Comparison of ENCODE assay signal across 8 mouse cellular contexts in the genomic region with DNA sequence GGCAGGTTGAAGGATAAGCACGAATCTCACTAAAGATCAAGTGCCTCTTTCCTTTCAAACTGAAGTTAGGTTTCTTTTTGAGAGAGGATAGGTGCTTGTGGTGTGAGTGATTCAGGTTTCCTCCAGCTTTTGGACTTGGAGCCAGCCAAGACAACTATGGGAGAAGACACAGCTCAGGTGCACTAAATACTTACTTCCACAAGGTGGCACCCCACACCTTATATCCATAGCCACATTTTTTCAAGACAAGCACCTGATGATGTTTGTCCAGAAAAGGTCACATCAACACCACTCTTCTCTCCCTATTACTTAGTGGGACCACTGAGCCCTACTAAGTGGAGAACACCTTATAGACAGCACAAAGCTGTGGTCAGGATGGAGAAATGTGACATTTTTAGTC. TPM values are rescaled to one million over a fixed set of nuclear protein-coding genes. Genes with fewer than 3 reads are reported as not detected.
DNase-seq lines count a peak whose midpoint lies in the region; ATAC-seq and TF ChIP-seq lines count a peak whose summit lies in the region.

No protein-coding gene starts in this region.

- DNase-seq in adrenal gland, adult 2 months: peak; percentile 20
- DNase-seq in adrenal gland, postnatal 25 days: no peak
- peak; percentile 4 for DNase-seq in lung, adult 2 months
- DNase-seq in lung, adult 18-20 months: no peak
- peak; percentile 7 for DNase-seq in c-Kit-positive CD71-negative TER-119-negative erythroid progenitor cells, embryonic 14.5 days (ENCODE audit: low read depth)
- DNase-seq in kidney, adult 8-10 months: peak; percentile 13 to 14
- DNase-seq in gastrocnemius, adult 8-10 months (ENCODE audit: low spot score in 2 of 2): no peak

- no peaks in the 10 kb centered on the region for H3K4me1 ChIP-seq in lung, adult 2 months (ENCODE audit: control insufficient read depth, insufficient read depth, low read length)

- peak; percentile 33; the same call in 1 of the 2 replicates for ATAC-seq in neutrophil, adult 5-6 weeks (ENCODE audit: extremely low read depth, insufficient number of reproducible peaks, low FRiP score, poor library complexity, severe bottlenecking)

- 0 out of 2 replicates have a peak, but pooled peaks have one; percentile 15 for TF ChIP-seq CTCF in lung, adult 2 months (IDR thresholded peaks at IDR 0.05; ENCODE audit: insufficient read depth, low read length)

- no peak overlapping the region for H3K4me3 ChIP-seq in lung, adult 2 months (replicated peaks; ENCODE audit: extremely low read depth, low read depth, low read length)

- 10% methylated on average over 1 of the region's 1 CpGs for WGBS in lung, adult 2 months

- TF ChIP-seq POLR2A in lung, adult 2 months (IDR thresholded peaks at IDR 0.05; ENCODE audit: borderline replicate concordance, extremely low read depth, low read depth, low read length): no peak

RNA-seq across cellular contexts. Expression of a gene that starts 52.1 kb away (rescaled TPM):
- total RNA-seq in adrenal gland, adult 2 months (2021): 10 to 100 TPM; 32.7 to 40.8 TPM
- 94.8 and 113 TPM in 2 replicates for polyA plus RNA-seq in adrenal gland, adult 2 months (2012; rRNA removed)
- 42.8 and 45.0 TPM in 2 replicates for total RNA-seq in adrenal gland, postnatal 25 days (2021)
- 33.0 and 70.2 TPM in 2 replicates for polyA plus RNA-seq in lung, adult 2 months (2012; rRNA removed)
- 49.6 and 72.4 TPM in 2 replicates for total RNA-seq in neutrophil, adult 5-6 weeks (2017)
- 1 to 10 TPM; 1.9 to 2.6 (median 2.3) TPM for total RNA-seq in gastrocnemius, adult 8-10 months (2022)

Comparison
In these comparisons a context has a peak if more than half of its experiments do, and no peak if none do; other contexts are left out.
1. DNase-seq: peak in adrenal gland, adult 2 months (single experiment), lung, adult 2 months (single experiment), c-Kit-positive CD71-negative TER-119-negative erythroid progenitor cells, embryonic 14.5 days (single experiment) and kidney, adult 8-10 months (2 of 2); none in adrenal gland, postnatal 25 days (single experiment), lung, adult 18-20 months (0 of 2) and gastrocnemius, adult 8-10 months (0 of 2).
2. RNA of a gene that starts 52.1 kb away (total RNA-seq): 49.6 to 72.4 TPM in neutrophil, adult 5-6 weeks, 42.8 to 45.0 TPM in adrenal gland, postnatal 25 days and 32.7 to 40.8 TPM in adrenal gland, adult 2 months; 1.9 to 2.6 TPM in gastrocnemius, adult 8-10 months; every median in the first group is over 4 times any median in the second.